Mouse (Mus musculus) small intestine, adult 2 months (tissue): ENCODE results near the gene Ap1g2. TPM values are rescaled to one million over a fixed set of nuclear protein-coding genes. Genes with fewer than 3 reads are reported as not detected.

ENCODE experiments used
- H3K27ac ChIP-seq: fragments of 200-500 bp; 2 replicates; pipeline ENCODE4 v1.5.1; 2012; ENCODE audit warnings: low read depth, low read length, control low read depth, inconsistent platforms; ENCODE audit not compliant: insufficient read depth
- H3K27me3 ChIP-seq: fragments of 200-500 bp; 2 replicates; pipeline ENCODE4 v1.6.1; 2012; ENCODE audit warnings: mild to moderate bottlenecking, moderate library complexity, low read length, inconsistent platforms; ENCODE audit not compliant: control insufficient read depth, insufficient read depth
- H3K36me3 ChIP-seq: fragments of 200-500 bp; 2 replicates; pipeline ENCODE4 v1.6.1; 2012; ENCODE audit warnings: mild to moderate bottlenecking, low read length, control low read depth, inconsistent platforms; ENCODE audit not compliant: control insufficient read depth, insufficient read depth
- H3K4me1 ChIP-seq: fragments of 200-500 bp; 2 replicates; pipeline ENCODE4 v1.6.1; 2012; ENCODE audit warnings: low read length, inconsistent platforms, mixed read lengths; ENCODE audit not compliant: control insufficient read depth, insufficient read depth, insufficient read length
- H3K4me3 ChIP-seq: fragments of 200-500 bp; 2 replicates; pipeline ENCODE4 v1.5.1; 2012; ENCODE audit warnings: low read depth, mild to moderate bottlenecking, control low read depth, inconsistent platforms, low read length, moderate library complexity
- CTCF ChIP-seq: fragments of 200-500 bp; IDR thresholded peaks from 2 replicates; pipeline ENCODE4 v1.5.1; 2012; ENCODE audit warnings: low read depth, mild to moderate bottlenecking, control low read depth, inconsistent platforms, low read length, moderate library complexity, mixed read lengths; ENCODE audit not compliant: insufficient replicate concordance, insufficient read length; ENCODE audit errors: extremely low read depth
- POLR2A ChIP-seq: fragments of 200-500 bp; IDR thresholded peaks from 2 replicates; pipeline ENCODE4 v1.6.1; 2012; ENCODE audit warnings: low read depth, mild to moderate bottlenecking, control low read depth, inconsistent platforms, low read length, moderate library complexity
- WGBS: fragments of 180-500 bp; shearing (Covaris S2); methylation state at CpG from one replicate; pipeline ENCODE4 v1.1.7; 2018; 5-methylcytosine and 5-hydroxymethylcytosine counted together
- polyA plus RNA-seq: library from polyadenylated mRNA; depleted of rRNA; stranded (reverse); fragments of >200 nt; gene quantifications from 2 replicates; pipeline ENCODE4 v1.2.3, GENCODE M21; 2012

The Ap1g2 gene
- polyA plus RNA-seq, 1 experiment: 80.7 TPM

GRCm38 (mm10) chr14:55118852-55119251, 12.5 kb upstream of the Ap1g2 start:
- 70% methylated on average over 4 of the region's 4 CpGs for WGBS
- no peak overlapping the region for H3K27ac ChIP-seq
- peaks cover 14% of the 10 kb centered on the region for H3K27me3 ChIP-seq
- H3K4me3 ChIP-seq: no peak overlapping the region
- peaks cover 9% of the 10 kb centered on the region for H3K4me1 ChIP-seq
- H3K36me3 ChIP-seq: no peaks in the 10 kb centered on the region
- TF ChIP-seq POLR2A (no peak), CTCF (no peak)

DNA sequence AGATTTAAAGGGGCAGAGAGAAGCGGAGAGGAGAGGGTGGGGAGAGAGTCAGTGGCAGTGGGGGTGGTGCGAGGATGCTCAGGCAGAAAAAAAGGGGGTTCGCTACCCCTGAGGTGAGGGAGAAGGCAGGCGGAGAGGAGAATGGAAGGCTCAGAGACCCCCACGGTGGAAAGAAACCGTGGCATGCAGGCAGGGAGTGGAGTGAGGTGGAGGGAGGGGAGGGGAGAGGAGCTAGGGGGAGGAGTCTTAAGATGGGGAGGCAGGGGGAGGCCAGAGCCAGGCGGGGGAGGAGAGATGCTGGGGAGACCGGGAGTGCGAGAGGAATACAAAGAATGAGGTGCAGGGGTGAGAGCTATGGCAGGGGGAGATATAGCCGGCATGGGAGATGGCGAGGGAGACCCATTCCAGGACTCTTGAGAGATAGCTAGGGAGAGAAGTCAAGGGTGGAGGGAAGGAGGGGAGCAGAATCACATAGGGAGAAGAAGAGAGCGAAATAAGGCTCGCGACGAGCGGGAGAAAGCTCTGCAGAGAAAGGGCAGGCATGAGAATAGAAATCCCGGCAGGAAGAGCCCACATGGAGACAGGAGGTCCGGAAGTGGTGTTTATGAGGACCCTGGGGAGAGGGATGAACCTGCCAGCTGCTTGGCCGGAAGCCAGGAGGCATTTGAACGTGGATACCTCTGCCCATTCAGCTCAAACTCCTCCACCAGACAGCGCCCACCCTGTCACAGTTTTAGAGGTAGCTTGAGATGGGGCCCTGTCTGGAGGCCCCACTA, 10.2 kb upstream of the Ap1g2 start, which contains the start of gene Jph4:
Jph4 (minus strand) TSS at position 511 of the 776 bp plus-strand sequence.
- H3K4me3 ChIP-seq: peak within 1 kb of the TSS; percentile 26; the same call in 1 of the 2 replicates
- H3K36me3 ChIP-seq: no peaks in the 10 kb centered on the region
- 33% methylated on average over 21 of the region's 21 CpGs for WGBS
- H3K27me3 ChIP-seq: peaks cover 14% of the 10 kb centered on the region
- peaks cover 12% of the 10 kb centered on the region for H3K4me1 ChIP-seq
- H3K27ac ChIP-seq: no peak within 1 kb of the TSS
- TF ChIP-seq POLR2A (no peak), CTCF (no peak)

DNA sequence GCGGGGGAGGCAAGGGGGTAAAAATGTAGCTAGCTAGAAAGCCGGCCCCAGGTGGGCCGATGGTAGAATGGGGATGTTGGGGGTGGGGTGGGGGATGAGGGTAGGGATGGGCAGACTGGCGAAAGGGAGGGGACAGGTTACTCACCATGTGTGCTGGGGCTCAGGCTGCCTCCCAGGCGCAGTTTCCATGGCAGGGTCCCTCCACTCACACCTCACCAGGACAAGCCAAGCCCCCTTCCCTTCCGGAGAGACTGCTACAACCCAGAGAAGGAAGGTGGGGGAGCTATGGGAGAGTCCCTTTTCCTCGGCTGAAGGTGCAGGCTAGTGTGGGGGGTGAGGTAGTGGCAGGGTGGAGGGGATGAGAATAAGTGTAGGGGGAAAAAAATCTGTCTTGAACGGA, 9.5 kb upstream of the Ap1g2 start:
- peaks cover 12% of the 10 kb centered on the region for H3K4me1 ChIP-seq
- H3K27ac ChIP-seq: no peak overlapping the region
- peak overlapping the region; percentile 55 for H3K4me3 ChIP-seq
- no peaks in the 10 kb centered on the region for H3K36me3 ChIP-seq
- H3K27me3 ChIP-seq: peaks cover 14% of the 10 kb centered on the region
- TF ChIP-seq POLR2A (no peak), CTCF (no peak)
- WGBS: 17% methylated on average over 8 of the region's 8 CpGs

DNA sequence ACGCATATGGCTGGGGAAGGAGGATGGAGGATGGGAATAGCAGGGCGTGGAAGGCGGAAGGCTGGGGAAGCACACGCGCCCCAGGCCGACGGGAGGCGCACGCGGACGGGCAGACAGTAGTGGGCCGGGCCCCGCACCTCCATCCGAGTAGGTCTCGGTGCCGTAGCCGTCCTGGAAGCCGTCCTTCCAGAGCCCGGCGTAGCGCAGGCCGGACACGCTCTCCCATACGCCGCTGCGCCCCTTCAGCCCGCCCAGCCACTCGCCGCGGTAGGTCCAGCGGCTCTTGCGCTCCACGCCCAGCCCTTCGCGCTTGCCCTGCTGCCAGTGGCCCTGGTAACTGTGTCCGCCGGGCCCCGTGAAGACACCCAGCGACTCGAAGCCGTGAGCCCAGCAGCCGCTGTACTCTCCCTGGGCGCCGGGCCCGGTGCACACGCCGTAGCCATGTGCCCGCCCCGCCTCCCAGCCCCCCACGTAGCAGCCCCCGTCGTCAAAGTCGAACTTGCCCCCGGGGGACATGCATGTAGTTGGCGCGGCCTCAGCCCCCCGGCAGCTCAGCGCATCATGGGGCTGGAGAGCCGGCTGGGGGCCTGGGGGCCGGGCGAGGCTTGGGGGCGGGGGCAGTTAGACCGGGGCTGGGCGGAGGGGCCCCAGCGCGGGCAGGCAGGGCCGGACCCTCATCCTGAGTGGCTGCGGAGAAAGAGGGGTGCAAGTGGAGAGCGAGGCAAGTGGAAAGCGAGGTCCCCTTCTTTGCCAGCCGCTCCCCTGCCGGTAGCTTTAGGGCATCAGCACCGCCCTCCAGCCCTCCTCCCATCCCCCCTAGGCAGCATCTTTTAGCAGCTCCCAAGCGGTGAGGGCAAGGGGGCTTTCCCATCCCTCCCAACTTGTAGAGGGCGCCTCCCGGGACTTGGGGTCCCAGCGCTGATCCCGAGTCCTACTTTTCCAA, 8.6 kb upstream of the Ap1g2 start:
- TF ChIP-seq CTCF (no peak), POLR2A (no peak)
- H3K36me3 ChIP-seq: no peaks in the 10 kb centered on the region
- H3K27ac ChIP-seq: no peak overlapping the region
- H3K4me3 ChIP-seq: peak overlapping the region; percentile 55
- H3K4me1 ChIP-seq: peaks cover 12% of the 10 kb centered on the region
- WGBS: 2% methylated on average over 74 of the region's 78 CpGs
- peaks cover 14% of the 10 kb centered on the region for H3K27me3 ChIP-seq

- Histone ChIP-seq H3K27ac (no peak overlapping the region), H3K27me3 (peaks cover 14% of the 10 kb centered on the region), H3K4me3 (peak overlapping the region; percentile 55), H3K4me1 (peaks cover 12% of the 10 kb centered on the region), H3K36me3 (no peaks in the 10 kb centered on the region)
- 8% methylated on average over 26 of the region's 26 CpGs for WGBS
- TF ChIP-seq POLR2A: no peak
- TF ChIP-seq CTCF: peak; percentile 50
These were observed 7.7 kb upstream of the Ap1g2 start for GRCm38 (mm10) chr14:55113975-55114645.

DNA sequence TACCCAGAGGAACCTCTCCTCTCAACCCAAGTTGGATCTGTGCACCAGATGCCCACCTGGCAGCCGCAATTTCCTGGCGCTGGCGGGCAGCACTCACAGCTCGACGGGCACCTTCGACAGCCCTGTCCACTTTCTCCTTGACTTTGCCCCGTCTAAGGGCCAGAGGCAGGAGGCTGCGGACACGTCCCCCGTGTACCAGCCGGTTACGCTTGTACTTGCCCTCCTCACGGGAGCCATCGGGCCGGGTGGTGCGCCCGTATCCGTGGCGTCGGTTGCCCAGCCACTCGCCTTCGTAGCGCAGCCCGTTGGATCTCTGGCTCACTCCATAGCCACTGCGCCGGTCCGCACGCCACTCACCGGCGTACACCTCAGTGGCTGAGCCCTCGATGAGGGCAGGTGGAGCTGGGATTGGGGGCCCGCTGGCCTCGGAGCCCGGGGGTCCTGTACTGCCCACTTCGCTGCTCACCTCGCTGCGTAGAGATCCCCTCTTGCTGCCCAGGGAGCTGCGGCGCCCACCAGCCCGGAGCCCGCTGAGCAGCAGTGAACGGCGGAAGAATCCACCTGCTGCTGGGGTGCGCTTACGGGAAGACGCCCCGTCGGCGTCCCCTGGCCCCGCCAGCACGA, 7.1 kb upstream of the Ap1g2 start:
- 67% methylated on average over 51 of the region's 51 CpGs for WGBS
- Histone ChIP-seq H3K27me3 (peaks cover 14% of the 10 kb centered on the region), H3K4me1 (peaks cover 12% of the 10 kb centered on the region), H3K36me3 (no peaks in the 10 kb centered on the region), H3K4me3 (0 out of 2 replicates have a peak overlapping the region, but pooled peaks have one; percentile 13), H3K27ac (no peak overlapping the region)
- TF ChIP-seq POLR2A: no peak
- TF ChIP-seq CTCF: no peak

DNA sequence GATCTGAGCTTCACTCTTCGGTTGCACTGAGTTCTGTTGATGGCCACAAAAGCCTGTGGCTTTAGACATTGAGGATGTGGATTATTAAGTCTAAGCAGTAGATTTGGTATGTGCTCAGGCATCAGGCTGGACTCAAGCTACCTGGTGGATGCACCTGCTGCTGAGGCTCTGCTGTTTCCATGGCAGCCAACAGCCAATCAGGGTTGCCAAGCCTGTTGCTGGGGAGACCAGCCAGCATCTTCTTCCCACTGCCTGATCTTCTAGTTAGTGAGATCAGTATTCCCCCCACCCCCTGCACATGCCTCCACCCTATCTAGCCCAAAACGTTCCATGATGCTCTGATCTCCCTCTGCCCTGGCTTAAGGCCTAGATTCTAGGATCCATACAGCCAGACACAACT, 5.3 kb upstream of the Ap1g2 start:
- no peak for TF ChIP-seq CTCF
- no peak for TF ChIP-seq POLR2A
- Histone ChIP-seq H3K36me3 (no peaks in the 10 kb centered on the region), H3K27me3 (peaks cover 14% of the 10 kb centered on the region), H3K4me3 (no peak overlapping the region), H3K4me1 (peaks cover 27% of the 10 kb centered on the region), H3K27ac (no peak overlapping the region)
- 56% methylated on average over 2 of the region's 2 CpGs for WGBS
